Mouse (Mus musculus): ENCODE measurements around the gene Omg.

Omg gene

DNA sequence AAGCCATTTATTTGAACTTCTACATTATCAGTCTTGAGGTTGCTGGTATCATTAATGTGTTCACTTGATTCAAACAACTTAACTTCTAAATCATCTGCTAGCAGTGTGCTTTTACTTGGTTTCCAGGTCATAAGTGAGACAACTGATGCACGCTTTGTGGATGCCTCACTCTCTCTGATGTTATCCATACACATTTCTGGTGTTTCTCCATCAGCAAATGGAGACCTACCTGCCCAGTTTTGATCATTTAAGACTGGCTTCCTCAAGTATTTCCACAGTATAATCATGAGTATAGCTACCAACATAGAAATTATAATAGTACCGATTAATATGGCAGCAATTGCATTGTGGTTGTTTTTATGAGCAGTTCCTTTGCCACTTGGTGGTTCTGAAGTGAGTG, 11.9 kb upstream of the Omg start:
- no peak for DNase-seq (ENCODE audit: extremely low spot score, low spot score)

DNA sequence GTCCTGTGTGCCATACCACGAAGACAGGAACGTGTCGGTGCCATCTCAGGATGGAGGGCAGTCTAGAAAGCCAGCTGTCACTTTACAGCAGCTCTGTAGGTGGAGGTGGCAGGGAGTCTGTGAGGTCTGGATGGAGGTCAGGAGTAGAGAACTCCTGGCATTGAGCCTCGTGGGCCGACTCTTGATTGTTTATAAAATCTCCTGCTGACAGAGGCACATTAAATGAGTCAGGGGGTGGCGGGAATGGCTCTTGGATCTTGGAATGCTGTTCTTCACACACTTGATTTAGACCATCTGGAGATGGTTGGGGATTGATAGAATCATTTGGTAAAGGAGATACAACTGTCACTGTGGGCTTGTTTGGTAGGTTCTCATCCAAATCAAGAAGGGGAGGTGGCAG, 11.4 kb upstream of the Omg start:
- no peak for DNase-seq (ENCODE audit: extremely low spot score, low spot score)

DNA sequence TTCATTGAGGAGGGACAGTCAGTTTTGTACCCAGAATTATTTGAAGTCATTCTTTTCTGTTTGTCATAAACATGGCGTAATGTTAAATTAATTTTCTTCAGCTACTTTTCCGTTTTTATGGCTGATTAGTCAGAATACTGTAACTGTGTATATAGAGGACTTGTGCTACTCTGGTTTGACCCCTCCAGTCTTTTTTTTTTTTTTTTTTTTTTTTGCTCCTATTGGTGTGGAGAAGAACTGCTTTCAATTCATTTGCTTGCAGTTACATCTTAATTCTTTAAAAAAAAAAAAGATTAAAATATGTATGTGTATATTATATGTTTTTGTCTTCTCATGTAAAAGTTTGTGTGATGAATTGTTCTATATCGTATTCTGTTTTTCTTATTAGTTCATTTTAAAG, 8.1 kb upstream of the Omg start:
- DNase-seq (ENCODE audit: extremely low spot score, low spot score) = no peak

DNA sequence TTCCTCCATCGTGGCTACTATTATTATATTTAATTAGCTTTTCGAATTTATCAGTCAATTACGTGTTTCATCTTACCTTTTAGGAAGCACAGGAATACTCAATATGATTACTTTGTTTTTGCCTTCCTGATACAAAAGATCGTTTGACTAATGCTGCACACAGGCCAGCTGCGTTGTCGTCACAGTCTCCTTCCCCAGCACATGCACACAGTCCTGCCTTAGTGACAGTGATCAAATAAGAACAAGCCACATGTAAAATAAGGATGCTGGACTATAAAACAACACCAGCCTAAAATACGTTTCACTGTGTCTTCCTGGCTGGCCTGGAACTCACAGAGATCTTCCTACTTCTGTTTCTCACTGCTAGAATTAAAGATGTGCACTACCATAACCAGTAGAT, 622 bp upstream of the Omg start:
- DNase-seq (ENCODE audit: extremely low spot score, low spot score) = no peak

DNA sequence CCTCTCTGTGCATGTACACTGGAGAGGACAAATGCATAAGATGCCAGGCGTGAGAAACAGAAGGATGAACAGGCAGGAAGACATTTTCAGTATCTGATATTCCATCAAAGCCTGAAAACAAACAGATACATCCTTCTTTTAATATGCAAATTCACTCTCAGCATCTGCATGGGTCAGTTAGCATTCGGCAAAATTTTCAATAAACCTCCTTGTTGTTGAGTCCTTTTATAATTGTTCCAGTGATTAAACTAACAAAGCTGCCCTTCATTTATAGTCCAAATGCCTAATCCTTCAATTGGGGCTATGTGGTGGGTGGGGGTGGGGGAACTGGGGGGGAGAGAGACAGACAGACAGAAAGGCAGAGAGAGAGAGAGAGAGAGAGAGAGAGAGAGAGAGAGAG, 967 bp downstream of the Omg start:
- no peak for DNase-seq (ENCODE audit: extremely low spot score, low spot score)

DNA sequence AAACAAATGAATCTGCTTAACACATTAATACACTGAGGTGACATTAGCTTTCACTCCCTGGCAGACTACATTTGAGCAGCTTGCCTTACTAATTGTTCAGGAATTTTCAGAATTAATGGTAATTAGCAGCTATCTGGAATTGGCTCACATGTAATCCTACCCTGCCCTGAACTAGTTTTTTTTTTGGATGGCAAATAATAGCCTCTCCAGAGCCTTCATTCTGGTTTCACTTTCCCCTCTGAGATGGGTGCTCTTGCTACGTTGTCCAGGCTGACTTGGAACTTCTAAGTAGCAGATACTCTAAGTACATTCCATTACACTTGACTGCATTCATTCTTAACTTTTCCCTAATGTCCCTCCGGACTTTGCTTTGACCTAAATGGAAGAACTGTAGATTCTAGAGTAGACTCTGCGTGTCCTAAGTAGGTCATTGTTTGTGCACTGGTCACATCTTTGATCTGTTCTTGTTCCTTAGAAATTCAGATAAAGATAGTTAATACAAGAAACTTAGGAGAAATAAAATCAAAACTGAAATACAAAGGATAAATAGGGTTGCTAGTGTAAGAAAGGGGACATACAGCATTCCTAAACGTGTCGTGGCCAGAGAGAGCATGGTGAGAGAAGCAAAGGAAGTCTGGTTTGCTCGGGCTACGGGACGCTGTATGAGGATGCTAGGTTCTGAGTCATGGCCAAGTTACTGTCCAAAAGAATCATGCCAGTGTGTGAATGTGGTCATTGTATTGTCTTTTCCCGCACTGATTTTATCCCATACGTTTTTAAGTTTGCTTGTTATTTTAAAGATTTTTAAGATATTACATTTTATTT, 8.7 kb downstream of the Omg start:
- DNase-seq (ENCODE audit: extremely low spot score, low spot score) = no peak

DNA sequence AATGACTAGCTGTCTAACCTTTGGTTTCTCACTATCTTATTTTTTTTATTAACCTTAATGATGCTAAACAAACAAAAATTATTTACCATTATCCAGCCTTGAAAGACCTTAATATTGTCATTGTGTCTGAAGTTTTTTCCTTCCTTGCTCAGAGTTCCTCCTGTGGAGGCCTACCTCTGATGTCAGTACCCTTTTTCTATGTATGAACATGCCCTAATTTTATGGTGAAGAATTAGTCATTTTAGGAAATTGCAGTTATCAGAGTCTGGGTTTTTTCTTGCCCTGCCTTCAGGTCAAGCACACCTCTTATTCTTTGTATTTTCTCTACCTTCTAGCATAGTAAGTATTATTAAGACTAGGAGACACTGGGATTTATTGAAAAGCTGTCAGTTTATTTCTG, 19.2 kb downstream of the Omg start:
- DNase-seq (ENCODE audit: extremely low spot score, low spot score) = no peak

DNA sequence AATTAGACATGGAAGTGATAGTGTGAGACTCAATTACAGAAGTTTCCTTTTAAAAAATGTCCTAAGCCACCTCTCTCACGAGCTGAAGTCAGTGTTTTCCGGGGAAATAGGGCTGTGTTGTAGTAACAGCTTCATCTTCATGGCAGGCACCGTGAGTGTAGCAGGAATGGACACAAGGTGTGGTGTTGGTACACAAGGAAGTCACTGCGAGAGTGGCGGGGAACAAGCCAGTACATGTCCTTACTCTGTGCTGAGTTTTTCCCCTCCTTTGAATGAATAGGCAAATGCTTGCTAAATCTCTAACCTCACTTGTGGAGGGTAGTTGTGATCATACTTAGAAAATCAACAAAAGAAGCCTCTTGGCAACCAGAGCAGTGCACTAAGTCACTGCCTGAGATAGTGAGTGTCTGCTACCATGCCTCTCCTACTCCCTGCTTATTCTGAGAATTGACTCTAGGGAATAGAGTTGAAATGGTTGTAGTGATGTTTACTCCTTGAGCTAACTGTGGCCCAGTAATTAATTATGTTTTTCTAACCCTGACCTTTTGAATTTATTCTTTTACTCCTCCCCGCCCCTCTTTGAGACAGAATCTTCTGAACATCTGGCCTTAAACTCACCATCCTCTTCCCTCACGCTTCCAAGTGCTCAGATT, 19.9 kb downstream of the Omg start:
- no peak for DNase-seq (ENCODE audit: extremely low spot score, low spot score)

DNA sequence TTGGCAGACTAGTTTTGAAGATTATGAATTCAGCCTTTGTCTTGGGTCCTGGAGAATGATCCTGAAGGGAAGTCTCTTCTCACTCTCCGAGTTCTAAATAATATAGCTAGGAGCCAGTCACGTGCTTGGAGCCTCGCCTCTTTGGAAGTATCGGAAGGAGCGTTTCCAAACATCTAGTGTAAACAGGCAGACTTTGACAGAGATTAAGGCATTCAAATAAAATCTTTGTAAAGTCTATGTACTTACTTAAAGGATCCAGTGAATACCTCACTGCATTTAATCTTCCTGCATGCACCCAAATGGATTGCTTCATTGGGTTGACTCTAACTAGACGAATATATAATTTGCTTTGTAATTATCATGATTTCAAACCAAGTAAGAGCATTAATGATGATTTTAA, 20.5 kb downstream of the Omg start:
- DNase-seq (ENCODE audit: extremely low spot score, low spot score) = no peak

DNA sequence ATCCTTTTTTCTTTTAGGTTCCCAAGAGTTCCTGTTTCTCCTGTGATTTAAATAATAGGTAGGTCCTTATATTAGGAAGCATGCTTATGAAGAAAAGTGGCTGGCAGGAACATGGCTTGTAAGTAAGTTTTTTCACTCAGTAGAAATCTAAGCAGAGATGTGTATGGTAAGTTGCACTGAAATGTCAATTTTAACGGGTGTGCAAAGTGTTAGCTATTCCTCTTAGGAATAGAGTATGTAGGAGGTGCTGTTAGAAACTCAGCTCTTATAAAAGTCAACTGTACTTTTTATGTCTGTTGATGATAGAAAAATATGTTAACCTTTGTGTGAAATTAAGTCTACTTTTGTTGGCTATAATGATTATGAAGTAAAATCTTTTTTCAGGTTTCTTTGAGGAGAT, 35.8 kb downstream of the Omg start:
- no peak for DNase-seq (ENCODE audit: extremely low spot score, low spot score)

DNA sequence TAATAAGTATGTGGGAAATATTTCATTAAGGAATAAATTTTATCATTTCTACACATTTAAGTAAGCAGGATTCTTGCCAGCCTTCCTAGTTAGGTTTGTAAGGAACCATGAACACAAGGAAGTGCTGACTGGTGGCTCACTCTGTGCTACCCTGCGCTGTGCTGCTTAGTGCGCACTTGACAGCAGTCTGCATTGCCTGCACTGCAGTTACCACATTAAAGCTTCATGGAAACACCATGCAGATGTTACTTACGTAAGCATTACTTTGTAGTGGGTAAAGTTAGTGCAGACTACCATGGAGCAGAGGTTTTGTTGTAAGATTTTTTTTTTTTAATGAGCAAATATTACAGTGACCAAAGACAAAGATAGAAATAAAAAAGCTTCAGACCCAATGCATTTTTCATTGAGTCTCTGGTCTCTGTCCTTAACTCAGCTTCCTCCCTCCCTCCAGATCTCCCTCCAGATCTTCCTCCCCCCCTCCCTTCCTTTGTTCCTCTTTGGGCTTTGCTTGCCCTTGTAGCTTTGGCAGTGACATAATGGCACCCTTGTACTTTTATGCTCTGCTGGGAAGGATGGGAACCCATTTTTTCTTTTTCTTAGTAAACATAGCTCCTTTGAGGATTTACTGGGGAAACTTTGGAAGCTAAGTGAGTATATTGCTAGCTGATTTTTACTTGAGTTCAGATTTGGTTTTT, 43.0 kb downstream of the Omg start:
- DNase-seq (ENCODE audit: extremely low spot score, low spot score) = no peak

DNA sequence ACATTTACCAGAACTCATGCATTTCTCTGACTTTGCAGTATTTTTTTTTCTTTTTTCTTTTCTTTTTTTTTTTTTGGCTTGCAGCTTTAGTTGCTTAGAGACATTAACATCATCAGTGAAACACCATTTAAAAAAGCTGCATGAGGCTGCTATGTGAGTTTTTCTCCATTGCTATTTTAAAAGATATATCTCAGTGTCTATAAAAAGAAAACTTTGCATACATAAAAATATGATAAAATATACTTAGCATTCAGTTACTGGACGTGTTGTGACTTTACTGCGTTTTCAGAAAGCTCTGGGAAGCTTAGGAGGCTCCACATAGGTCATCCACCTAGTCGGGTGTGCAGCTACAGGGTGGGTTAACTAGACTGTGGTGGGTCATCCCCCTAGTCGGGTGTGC, 44.0 kb downstream of the Omg start:
- no peak for DNase-seq (ENCODE audit: extremely low spot score, low spot score)

DNA sequence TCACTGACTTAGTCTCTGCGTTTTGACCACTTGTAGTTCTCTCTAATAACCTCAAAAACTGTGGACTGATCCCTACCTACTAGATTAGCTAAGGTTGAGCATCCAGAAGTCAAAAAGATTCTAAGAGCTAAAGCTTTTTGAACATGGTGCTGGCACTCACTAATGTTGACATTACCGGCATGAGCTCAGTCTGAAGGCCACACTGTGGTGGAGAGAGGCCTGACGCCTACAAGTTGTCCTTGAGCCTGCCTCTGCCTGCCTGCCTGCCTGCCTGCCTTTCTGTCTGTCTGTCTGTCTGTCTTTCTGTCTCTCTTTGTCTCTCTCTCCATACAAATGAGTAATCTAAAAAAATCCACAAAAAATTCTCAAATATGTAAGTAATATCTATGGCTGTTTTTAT, 46.0 kb downstream of the Omg start:
- no peak for DNase-seq (ENCODE audit: extremely low spot score, low spot score)

DNA sequence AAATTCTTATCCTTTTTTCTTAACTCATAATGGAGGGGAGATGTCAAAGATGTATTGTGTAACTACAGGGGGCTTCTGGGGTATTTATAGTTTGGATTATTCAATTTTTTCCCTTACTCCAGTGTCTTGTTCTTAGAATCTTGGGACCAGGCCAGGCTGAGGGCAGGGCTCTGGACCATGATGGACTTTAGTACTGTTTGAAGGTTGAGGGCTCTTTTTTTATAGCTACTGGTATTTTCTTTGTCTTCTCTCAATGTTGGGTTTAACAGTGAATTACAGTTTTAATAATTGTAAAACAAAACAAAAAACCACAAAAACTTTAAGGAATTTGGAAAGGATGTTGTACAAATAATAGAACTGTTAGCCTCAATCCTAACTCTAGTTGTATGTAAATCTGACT, 50.9 kb downstream of the Omg start:
- no peak for DNase-seq (ENCODE audit: extremely low spot score, low spot score)
